In the genomic region with DNA sequence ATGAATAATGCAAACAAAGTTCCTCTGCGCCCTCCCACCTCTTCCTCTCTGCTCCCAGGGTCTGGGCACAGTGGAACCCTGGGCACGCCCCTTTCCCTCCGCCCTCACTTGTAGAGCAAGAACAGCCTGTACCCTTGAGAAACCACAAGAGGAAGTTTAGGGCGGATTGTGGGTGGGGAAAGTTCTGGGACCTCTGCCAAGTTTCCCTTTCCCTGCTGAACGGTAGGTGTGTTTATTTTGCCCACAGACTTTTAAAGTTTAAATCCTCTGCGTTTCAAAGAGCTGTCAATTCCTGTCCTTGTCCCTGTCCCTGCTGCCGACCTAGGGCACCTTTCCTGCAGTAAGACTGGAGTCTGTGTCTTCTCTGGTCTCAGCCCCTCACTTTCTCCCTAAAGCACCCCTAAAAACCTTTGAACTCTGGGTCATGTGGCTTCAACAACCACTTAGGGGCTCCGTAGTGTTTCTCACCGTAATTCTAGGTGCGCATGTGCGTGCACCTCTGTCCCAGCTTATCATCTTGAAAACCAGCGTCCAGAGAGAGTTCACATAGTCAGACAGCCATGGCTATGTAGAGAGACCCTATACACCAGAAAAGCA, we compare ENCODE assay signal across 8 mouse cellular contexts. TPM values are rescaled to one million over a fixed set of nuclear protein-coding genes. Genes with fewer than 3 reads are reported as not detected.
A peak's percentile ranks its signal among the peaks of the same experiment; 100 is the strongest.
DNase-seq lines count a peak whose midpoint lies in the region; ATAC-seq and TF ChIP-seq lines count a peak whose summit lies in the region.

No protein-coding gene starts in this region.

- no peak for TF ChIP-seq POLR2A in kidney, adult 2 months (IDR thresholded peaks at IDR 0.05; ENCODE audit: low read depth, low read length)

- peak overlapping the region; percentile 56 for H3K4me3 ChIP-seq in kidney, adult 2 months (ENCODE audit: insufficient read depth, low read depth, low read length)
- no peak overlapping the region for H3K4me3 ChIP-seq in limb, embryonic 11.5 days (ENCODE audit: low read depth, low read length)

- peak; percentile 35 to 37 for DNase-seq in cerebellum, postnatal 14 days
- DNase-seq in cerebellum, adult 11 months = no peak
- peak; percentile 99 for DNase-seq in c-Kit-positive CD71-negative TER-119-negative erythroid progenitor cells, embryonic 14.5 days (ENCODE audit: low read depth)
- DNase-seq in kidney, adult 2 months = peak; percentile 99
- peak; percentile 56 for DNase-seq in limb, embryonic 11.5 days (ENCODE audit: low spot score)
- DNase-seq in naive thymus-derived CD4-positive, alpha-beta T cell, adult 2 months (ENCODE audit: low read depth) = peak; percentile 98
- DNase-seq in testis, postnatal 14 days (ENCODE audit: low spot score) = peak; percentile 87

- H3K9ac ChIP-seq in limb, embryonic 11.5 days (ENCODE audit: low read length) = no peak overlapping the region

- peak; percentile 72 for ATAC-seq in granulocyte monocyte progenitor cell, adult 5-6 weeks (replicated peaks; ENCODE audit: poor library complexity, severe bottlenecking)
- ATAC-seq in limb, embryonic 11.5 days (ENCODE audit: insufficient number of reproducible peaks, low FRiP score, low TSS enrichment, low read depth) = 0 out of 2 replicates have a peak, but pooled peaks have one; percentile 41

- H3K4me2 ChIP-seq in limb, embryonic 11.5 days (ENCODE audit: low read depth, severe bottlenecking) = no peak overlapping the region

- H3K36me3 ChIP-seq in kidney, adult 2 months (ENCODE audit: control insufficient read depth, insufficient read depth, low read length) = no peaks in the 10 kb centered on the region
- H3K36me3 ChIP-seq in limb, embryonic 11.5 days (ENCODE audit: control insufficient read depth, insufficient read depth, low read length) = no peaks in the 10 kb centered on the region

- peak overlapping the region; percentile 99 for H3K27ac ChIP-seq in kidney, adult 2 months (ENCODE audit: insufficient read depth, low read depth, low read length)
- no peak overlapping the region for H3K27ac ChIP-seq in limb, embryonic 11.5 days (replicated peaks; ENCODE audit: low read depth, low read length)

- H3K9me3 ChIP-seq in limb, embryonic 11.5 days (ENCODE audit: control insufficient read depth, low read length) = no peaks in the 10 kb centered on the region

- H3K4me1 ChIP-seq in kidney, adult 2 months (ENCODE audit: control insufficient read depth, insufficient read depth, low read length) = peaks cover 27% of the 10 kb centered on the region; the same call in 1 of the 2 replicates
- H3K4me1 ChIP-seq in limb, embryonic 11.5 days (ENCODE audit: control insufficient read depth, insufficient read depth, low read length) = peaks cover 7% of the 10 kb centered on the region; the same call in 1 of the 2 replicates

- 1% methylated on average over 12 of the region's 12 CpGs for WGBS in kidney, adult 2 months
- 49% methylated on average over 12 of the region's 12 CpGs for WGBS in limb, embryonic 11.5 days

- no peak for TF ChIP-seq CTCF in kidney, adult 2 months (conservative IDR thresholded peaks at IDR 0.05; ENCODE audit: insufficient read depth, insufficient read length, low read depth, low read length)

- no peaks in the 10 kb centered on the region for H3K27me3 ChIP-seq in kidney, adult 2 months (replicated peaks; ENCODE audit: control insufficient read depth, insufficient read depth, low read length)
- H3K27me3 ChIP-seq in limb, embryonic 11.5 days (ENCODE audit: control insufficient read depth, insufficient read depth, low read length) = no peaks in the 10 kb centered on the region

RNA-seq across cellular contexts. Expression of a gene that starts 3.3 kb away (rescaled TPM):
- 99.8 and 128 TPM in 2 replicates for total RNA-seq in granulocyte monocyte progenitor cell, adult 5-6 weeks (2014; fragmentation: Nextera tagmentation)
- total RNA-seq in granulocyte monocyte progenitor cell, adult 5-6 weeks (2017) = 35.5 and 35.9 TPM in 2 replicates
- 148 and 152 TPM in 2 replicates for polyA plus RNA-seq in kidney, adult 2 months (2012; rRNA removed)
- polyA plus RNA-seq in limb, embryonic 11.5 days (2014; fragmentation: Nextera tagmentation; extraction: Ambion mirVana) = 345 and 350 TPM in 2 replicates

RNA-seq across cellular contexts. Expression of a gene that starts 6.0 kb away (rescaled TPM):
- 13.9 and 23.8 TPM in 2 replicates for total RNA-seq in granulocyte monocyte progenitor cell, adult 5-6 weeks (2014; fragmentation: Nextera tagmentation)
- total RNA-seq in granulocyte monocyte progenitor cell, adult 5-6 weeks (2017) = 34.7 and 40.9 TPM in 2 replicates
- polyA plus RNA-seq in kidney, adult 2 months (2012; rRNA removed) = 22.9 and 23.7 TPM in 2 replicates
- 30.4 and 33.7 TPM in 2 replicates for polyA plus RNA-seq in limb, embryonic 11.5 days (2014; fragmentation: Nextera tagmentation; extraction: Ambion mirVana)
